Mouse (Mus musculus) kidney, adult 18-20 months (tissue): ENCODE data around the gene Tnfsf12.

ENCODE experiments used
- DNase-seq: peaks from one replicate; pipeline ENCODE4 v3.0.0; 2021

The Tnfsf12 gene

DNA sequence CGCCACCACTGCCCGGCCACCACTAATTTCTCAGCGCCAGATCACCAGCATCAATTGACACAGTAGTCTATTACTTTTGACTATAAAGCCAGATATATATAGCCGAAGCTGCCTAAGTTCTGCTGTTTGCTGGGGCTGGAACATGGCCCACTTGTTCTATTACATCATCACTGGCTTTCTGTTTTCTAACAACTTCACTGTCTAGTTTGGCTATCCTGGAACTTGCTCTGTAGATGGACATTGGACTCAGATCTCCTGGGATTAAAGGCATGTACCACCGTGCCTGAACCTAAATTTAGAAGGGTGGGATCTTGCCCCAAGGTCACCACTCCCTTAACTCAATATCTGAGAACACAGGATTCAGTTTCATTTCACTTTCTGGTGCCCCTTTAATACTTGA is 49.8 kb downstream of the Tnfsf12 start:
- DNase-seq = no peak
